Mouse (Mus musculus): ENCODE data around the gene Ptcd1. TPM values are rescaled to one million over a fixed set of nuclear protein-coding genes. Genes with fewer than 3 reads are reported as not detected.

The Ptcd1 gene
- polyA plus RNA-seq, 1 experiment, result 14.5 TPM

- TF ChIP-seq FOSL1 (IDR thresholded peaks at IDR 0.05; ENCODE audit: insufficient read depth, low read length, poor library complexity, severe bottlenecking) (no peak), CTCF (IDR thresholded peaks at IDR 0.05; ENCODE audit: control insufficient read depth, insufficient read depth, insufficient read length) (no peak), CEBPB (IDR thresholded peaks at IDR 0.05; ENCODE audit: low read depth) (no peak)
- Histone ChIP-seq H3K79me3 (ENCODE audit: low read depth) (no peaks in the 10 kb centered on the region), H3K79me2 (ENCODE audit: control insufficient read depth, insufficient read depth) (peaks cover 17% of the 10 kb centered on the region), H3K27me3 (ENCODE audit: control insufficient read depth, insufficient read depth, insufficient read length) (no peaks in the 10 kb centered on the region), H3K4me3 (ENCODE audit: insufficient read depth, poor library complexity, severe bottlenecking) (no peak overlapping the region), H3K36me3 (ENCODE audit: control insufficient read depth, insufficient read depth) (peaks cover 38% of the 10 kb centered on the region), H3ac (ENCODE audit: control insufficient read depth, insufficient read length, low read depth) (no peak overlapping the region)
Measured at GRCm38 (mm10) chr5:145161361-145161760, 5.5 kb downstream of the Ptcd1 start.

GRCm38 (mm10) chr5:145152690-145153089 lies 14.2 kb downstream of the Ptcd1 start:
- Histone ChIP-seq H3K4me3 (ENCODE audit: insufficient read depth, poor library complexity, severe bottlenecking) (no peak overlapping the region), H3K27me3 (ENCODE audit: control insufficient read depth, insufficient read depth, insufficient read length) (no peaks in the 10 kb centered on the region), H3ac (ENCODE audit: control insufficient read depth, insufficient read length, low read depth) (no peak overlapping the region), H3K79me2 (ENCODE audit: control insufficient read depth, insufficient read depth) (no peaks in the 10 kb centered on the region), H3K36me3 (ENCODE audit: control insufficient read depth, insufficient read depth) (peaks cover 55% of the 10 kb centered on the region), H3K79me3 (ENCODE audit: low read depth) (no peaks in the 10 kb centered on the region)
- TF ChIP-seq CEBPB (IDR thresholded peaks at IDR 0.05; ENCODE audit: low read depth) (no peak), MYOG (IDR thresholded peaks at IDR 0.05; ENCODE audit: control insufficient read depth, extremely low read depth, insufficient read length) (no peak), MAX (IDR thresholded peaks at IDR 0.05) (no peak), USF1 (IDR thresholded peaks at IDR 0.05; ENCODE audit: low read depth) (no peak), FOSL1 (IDR thresholded peaks at IDR 0.05; ENCODE audit: insufficient read depth, low read length, poor library complexity, severe bottlenecking) (no peak), CTCF (IDR thresholded peaks at IDR 0.05; ENCODE audit: control insufficient read depth, insufficient read depth, insufficient read length) (no peak), MYOD1 (IDR thresholded peaks at IDR 0.05; ENCODE audit: control insufficient read depth, insufficient read length, low read depth) (no peak)

- Histone ChIP-seq H3K79me2 (ENCODE audit: control insufficient read depth, insufficient read depth) (no peaks in the 10 kb centered on the region), H3K27me3 (ENCODE audit: control insufficient read depth, insufficient read depth, insufficient read length) (no peaks in the 10 kb centered on the region), H3K79me3 (ENCODE audit: low read depth) (no peaks in the 10 kb centered on the region), H3K4me3 (ENCODE audit: insufficient read depth, poor library complexity, severe bottlenecking) (no peak overlapping the region), H3K36me3 (ENCODE audit: control insufficient read depth, insufficient read depth) (peaks cover 60% of the 10 kb centered on the region), H3ac (ENCODE audit: control insufficient read depth, insufficient read length, low read depth) (no peak overlapping the region)
- TF ChIP-seq FOSL1 (IDR thresholded peaks at IDR 0.05; ENCODE audit: insufficient read depth, low read length, poor library complexity, severe bottlenecking) (no peak), USF1 (IDR thresholded peaks at IDR 0.05; ENCODE audit: low read depth) (no peak), MYOG (IDR thresholded peaks at IDR 0.05; ENCODE audit: control insufficient read depth, extremely low read depth, insufficient read length) (no peak), CEBPB (IDR thresholded peaks at IDR 0.05; ENCODE audit: low read depth) (no peak), CTCF (IDR thresholded peaks at IDR 0.05; ENCODE audit: control insufficient read depth, insufficient read depth, insufficient read length) (no peak), MYOD1 (IDR thresholded peaks at IDR 0.05; ENCODE audit: control insufficient read depth, insufficient read length, low read depth) (no peak), MAX (IDR thresholded peaks at IDR 0.05) (no peak)
Measured at GRCm38 (mm10) chr5:145149294-145149693, 17.6 kb downstream of the Ptcd1 start.

GRCm38 (mm10) chr5:145147748-145148147 lies 19.2 kb downstream of the Ptcd1 start:
- TF ChIP-seq FOSL1 (IDR thresholded peaks at IDR 0.05; ENCODE audit: insufficient read depth, low read length, poor library complexity, severe bottlenecking) (no peak), MAX (IDR thresholded peaks at IDR 0.05) (no peak), MYOG (IDR thresholded peaks at IDR 0.05; ENCODE audit: control insufficient read depth, extremely low read depth, insufficient read length) (no peak), MYOD1 (IDR thresholded peaks at IDR 0.05; ENCODE audit: control insufficient read depth, insufficient read length, low read depth) (no peak), CEBPB (IDR thresholded peaks at IDR 0.05; ENCODE audit: low read depth) (no peak), USF1 (IDR thresholded peaks at IDR 0.05; ENCODE audit: low read depth) (no peak), CTCF (IDR thresholded peaks at IDR 0.05; ENCODE audit: control insufficient read depth, insufficient read depth, insufficient read length) (no peak)
- H3K79me3 ChIP-seq (ENCODE audit: low read depth), result no peaks in the 10 kb centered on the region
- peaks cover 13% of the 10 kb centered on the region for H3K79me2 ChIP-seq (ENCODE audit: control insufficient read depth, insufficient read depth)
- H3K4me3 ChIP-seq (ENCODE audit: insufficient read depth, poor library complexity, severe bottlenecking), result no peak overlapping the region
- H3ac ChIP-seq (ENCODE audit: control insufficient read depth, insufficient read length, low read depth), result no peak overlapping the region
- peaks cover 75% of the 10 kb centered on the region for H3K36me3 ChIP-seq (ENCODE audit: control insufficient read depth, insufficient read depth)
- no peaks in the 10 kb centered on the region for H3K27me3 ChIP-seq (ENCODE audit: control insufficient read depth, insufficient read depth, insufficient read length)

GRCm38 (mm10) chr5:145140611-145141010 lies 26.3 kb downstream of the Ptcd1 start:
- peaks cover 54% of the 10 kb centered on the region for H3K79me3 ChIP-seq (ENCODE audit: low read depth)
- no peak for TF ChIP-seq CEBPB (IDR thresholded peaks at IDR 0.05; ENCODE audit: low read depth)
- no peak for TF ChIP-seq MYOG (IDR thresholded peaks at IDR 0.05; ENCODE audit: control insufficient read depth, extremely low read depth, insufficient read length)
- no peak for TF ChIP-seq MYOD1 (IDR thresholded peaks at IDR 0.05; ENCODE audit: control insufficient read depth, insufficient read length, low read depth)
- no peak for TF ChIP-seq CTCF (IDR thresholded peaks at IDR 0.05; ENCODE audit: control insufficient read depth, insufficient read depth, insufficient read length)
- no peak for TF ChIP-seq USF1 (IDR thresholded peaks at IDR 0.05; ENCODE audit: low read depth)
- no peak for TF ChIP-seq MAX (IDR thresholded peaks at IDR 0.05)
- no peak for TF ChIP-seq FOSL1 (IDR thresholded peaks at IDR 0.05; ENCODE audit: insufficient read depth, low read length, poor library complexity, severe bottlenecking)
- peaks cover 56% of the 10 kb centered on the region for H3K36me3 ChIP-seq (ENCODE audit: control insufficient read depth, insufficient read depth)
- peak overlapping the region; percentile 86 for H3K4me3 ChIP-seq (ENCODE audit: insufficient read depth, poor library complexity, severe bottlenecking)
- H3ac ChIP-seq (ENCODE audit: control insufficient read depth, insufficient read length, low read depth), result peak overlapping the region; percentile 90
- peaks cover 81% of the 10 kb centered on the region for H3K79me2 ChIP-seq (ENCODE audit: control insufficient read depth, insufficient read depth)
- no peaks in the 10 kb centered on the region for H3K27me3 ChIP-seq (ENCODE audit: control insufficient read depth, insufficient read depth, insufficient read length)

Data from C2C12 (cell line).